Mouse (Mus musculus): ENCODE results near the gene Btbd35f22. TPM values are rescaled to one million over a fixed set of nuclear protein-coding genes. Genes with fewer than 3 reads are reported as not detected.
"Not testable (repeated sequence)": the region's sequence is repeated elsewhere in the genome, so short reads cannot be mapped to it uniquely, and the experiment has no call there.

Gene Btbd35f22
- total RNA-seq (2014; fragmentation: Nextera tagmentation) (not detected in 2 replicates), total RNA-seq (2017) (not detected in 2 replicates), polyA plus RNA-seq (2012) (not detected in 2 replicates)

DNA sequence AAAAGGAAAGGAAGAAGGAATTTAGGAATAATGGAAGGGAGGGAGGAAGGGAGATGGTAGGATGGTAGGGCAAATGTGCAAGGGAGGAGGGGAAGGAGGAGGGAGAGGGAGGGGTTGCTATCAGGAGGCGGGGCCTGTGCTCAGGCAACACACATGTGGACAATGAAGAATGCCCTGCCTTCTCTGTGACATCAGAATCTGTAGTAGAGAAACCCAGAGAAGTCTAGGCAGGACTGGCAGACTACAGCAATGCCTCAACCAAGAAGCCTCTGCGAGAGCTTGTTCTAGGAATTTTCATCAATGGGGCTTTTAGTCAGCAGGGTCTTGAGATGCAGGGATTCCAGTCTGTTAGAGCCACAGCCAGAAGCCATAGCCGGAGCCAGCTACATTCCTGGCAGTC is at the start of gene Btbd35f22:
TSS of gene Btbd35f22 (plus strand) at position 301 of the 400 bp plus-strand sequence.
- DNase-seq (ENCODE audit: low spot score); H3K4me1 ChIP-seq (ENCODE audit: insufficient read depth, low read depth, low read length); H3K36me3 ChIP-seq (replicated peaks); H3K4me3 ChIP-seq (ENCODE audit: low read depth, low read length); H3K9me3 ChIP-seq (replicated peaks); ATAC-seq (ENCODE audit: extremely low read depth, insufficient number of reproducible peaks, low FRiP score, poor library complexity, severe bottlenecking); H3K27me3 ChIP-seq (ENCODE audit: insufficient read depth, low read length): not testable (repeated sequence)

Other genes with a start within 250 kb of the Btbd35f22 start
- not detected in 2 replicates for gene Gm21637, start 85.8 kb upstream of the Btbd35f22 start, total RNA-seq (2014; fragmentation: Nextera tagmentation)
- gene Gm21637, start 85.8 kb upstream of the Btbd35f22 start, total RNA-seq (2017), result 0.29 and 0.38 TPM in 2 replicates
- not detected in 2 replicates for gene Gm21637, start 85.8 kb upstream of the Btbd35f22 start, polyA plus RNA-seq (2012)
- gene Btbd35f2, start 230.6 kb downstream of the Btbd35f22 start, total RNA-seq (2014; fragmentation: Nextera tagmentation), result not detected in 2 replicates
- 0.12 TPM in 1 of 2 replicates, not detected in the other for gene Btbd35f2, start 230.6 kb downstream of the Btbd35f22 start, total RNA-seq (2017)
- gene Btbd35f2, start 230.6 kb downstream of the Btbd35f22 start, polyA plus RNA-seq (2012), result not detected in 2 replicates